Mouse (Mus musculus): ENCODE results near the gene Strn. TPM values are rescaled to one million over a fixed set of nuclear protein-coding genes. Genes with fewer than 3 reads are reported as not detected.

The Strn gene
- polyA plus RNA-seq, 1 experiment from 2014 or later, result 5.4 TPM

DNA sequence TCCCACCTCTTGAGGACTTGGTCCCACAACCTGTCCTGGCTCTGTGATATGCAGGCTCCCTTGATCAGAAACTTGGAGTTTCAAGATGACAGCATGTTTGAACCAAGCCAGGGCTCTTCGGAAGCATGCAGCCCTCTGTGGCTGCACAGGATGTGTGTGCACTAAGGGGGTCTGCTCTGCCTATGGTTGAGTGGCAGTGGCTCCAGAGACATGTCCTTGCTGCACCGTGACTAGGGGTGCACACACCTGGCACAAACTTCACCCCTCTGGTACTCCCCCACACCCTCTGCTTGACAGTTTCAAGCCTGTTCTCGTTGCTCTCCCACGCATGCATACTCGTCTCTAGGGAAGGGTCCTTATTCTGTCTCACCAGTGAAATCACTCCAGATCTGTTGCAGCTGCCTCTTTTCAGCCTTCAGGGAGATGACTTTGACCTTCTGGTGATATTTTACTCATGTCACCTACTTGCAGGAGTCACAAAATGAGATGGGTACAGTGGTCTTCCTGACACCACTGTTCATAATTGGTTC lies 118.8 kb downstream of the Strn start:
- no peak for DNase-seq (ENCODE audit: low spot score)

GRCm38 (mm10) chr17:78615096-78615495 lies 121.9 kb downstream of the Strn start:
- DNase-seq (ENCODE audit: low spot score), result no peak

- DNase-seq (ENCODE audit: low spot score), result no peak
Measured at GRCm38 (mm10) chr17:78614481-78614880, 122.5 kb downstream of the Strn start.

GRCm38 (mm10) chr17:78611117-78611516 lies 125.9 kb downstream of the Strn start:
- DNase-seq (ENCODE audit: low spot score), result no peak

DNA sequence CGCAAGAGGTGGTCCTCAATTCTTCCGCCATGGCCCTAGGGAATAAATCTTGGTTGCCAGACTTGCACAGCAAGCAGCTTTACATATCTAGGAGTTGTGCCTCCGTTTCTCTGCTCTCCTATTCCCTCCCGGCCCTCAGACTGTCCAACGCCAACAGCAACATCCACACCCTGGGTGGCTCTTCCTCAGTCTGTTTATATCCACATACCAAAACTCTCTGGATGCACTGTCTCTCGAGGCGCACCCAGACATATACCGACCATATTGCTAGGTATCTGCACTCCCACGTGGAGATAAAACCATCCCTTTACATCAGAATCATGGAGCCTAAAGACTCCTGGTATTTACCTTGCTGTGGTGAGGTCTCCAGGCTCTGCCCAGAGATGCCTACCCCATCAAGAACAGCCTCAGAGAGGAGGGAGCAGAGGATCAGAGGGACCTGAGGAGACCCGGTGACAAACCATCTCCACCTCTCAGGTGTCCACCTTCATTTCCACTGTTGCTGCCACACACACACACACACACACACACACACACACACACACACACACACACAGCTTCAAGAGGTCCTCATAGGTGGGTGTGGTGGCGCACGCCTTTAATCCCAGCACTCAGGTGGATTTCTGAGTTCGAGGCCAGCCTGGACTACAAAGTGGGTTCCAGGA lies 127.7 kb downstream of the Strn start:
- DNase-seq (ENCODE audit: low spot score), result no peak

DNA sequence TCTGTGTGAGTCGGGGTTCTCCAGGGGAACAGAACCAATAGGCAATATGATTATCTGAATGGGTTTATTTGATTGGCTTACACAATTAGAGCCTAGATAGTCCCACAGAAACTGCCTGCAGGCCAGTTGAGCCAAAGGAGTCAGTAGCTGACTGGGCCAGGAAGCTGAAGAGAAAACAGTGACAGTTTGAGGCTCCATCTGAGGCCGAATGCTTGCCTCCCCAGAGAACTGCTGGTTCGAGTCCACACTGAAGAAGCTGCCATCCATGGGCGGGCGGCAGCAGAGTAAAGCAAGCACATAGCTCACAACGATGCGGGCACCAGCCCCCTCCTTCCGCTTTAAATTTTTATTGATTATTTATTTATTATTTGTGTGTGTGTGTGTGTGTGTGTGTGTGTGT lies 128.3 kb downstream of the Strn start:
- no peak for DNase-seq (ENCODE audit: low spot score)

DNA sequence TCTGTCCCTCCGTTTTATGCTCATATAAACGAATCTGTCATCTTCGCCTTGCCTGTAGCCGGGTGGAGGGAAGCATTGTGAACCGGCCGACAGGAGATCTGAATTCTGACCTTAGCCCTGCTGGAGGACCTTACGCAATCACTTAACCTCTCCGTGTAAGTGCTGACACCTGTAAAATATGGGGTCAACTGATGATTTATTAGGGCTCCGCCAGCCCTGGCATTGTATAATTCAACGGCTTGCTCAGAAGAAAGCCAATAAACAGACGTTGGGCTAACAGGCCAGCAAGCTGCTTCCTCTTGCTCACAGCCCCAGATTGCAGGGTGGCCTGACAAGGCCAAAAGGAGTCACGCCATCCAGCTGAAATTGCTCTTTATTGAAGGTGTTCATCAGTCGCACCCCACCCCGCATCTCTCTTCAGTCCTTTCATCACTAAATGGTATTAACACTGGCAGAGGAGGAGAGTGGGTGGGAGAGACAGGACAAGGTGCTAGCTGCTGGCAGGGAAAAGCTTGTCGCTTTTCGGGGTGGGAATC lies 128.8 kb downstream of the Strn start:
- DNase-seq (ENCODE audit: low spot score), result no peak

DNA sequence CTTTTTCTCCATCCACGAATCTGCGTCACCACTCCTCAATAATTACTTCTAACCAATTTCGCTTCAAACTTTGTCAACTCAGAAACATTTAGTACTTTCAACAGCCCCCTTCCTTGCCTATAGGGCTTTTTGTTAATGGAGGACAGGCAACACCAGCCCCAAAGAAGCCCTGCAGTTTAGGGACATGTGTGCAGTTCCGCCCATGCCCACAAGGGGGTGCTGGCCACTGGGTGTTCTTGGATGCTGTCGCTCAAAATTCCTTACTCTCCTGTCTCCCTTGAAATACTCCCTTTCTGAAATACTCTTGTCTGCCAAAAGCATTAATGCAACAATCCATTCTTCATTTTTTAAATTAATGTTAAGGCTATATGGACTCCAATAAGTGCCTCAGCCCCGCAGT lies 132.6 kb downstream of the Strn start:
- DNase-seq (ENCODE audit: low spot score), result peak; percentile 46

DNA sequence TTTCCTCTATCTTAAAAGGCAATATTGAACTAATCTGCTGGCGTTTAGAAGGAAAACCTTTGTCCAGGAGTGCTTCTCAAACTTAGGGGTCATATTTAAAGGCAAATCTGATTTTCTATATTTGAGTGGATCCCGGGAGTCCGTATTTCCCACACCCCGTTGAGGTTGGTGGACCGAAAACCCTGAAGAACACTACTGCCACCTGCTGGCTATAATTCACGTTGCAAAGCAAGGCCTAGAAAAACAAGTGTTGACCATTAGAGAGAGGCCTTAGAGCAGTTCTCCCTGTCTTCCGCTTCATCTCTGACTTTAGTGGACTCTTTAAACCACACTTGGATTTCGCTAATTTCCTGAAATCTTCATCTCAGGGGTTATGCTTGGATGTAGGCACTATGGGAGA lies 133.1 kb downstream of the Strn start:
- DNase-seq (ENCODE audit: low spot score), result peak; percentile 56

- DNase-seq (ENCODE audit: low spot score), result no peak
Measured at GRCm38 (mm10) chr17:78602316-78602715, 134.7 kb downstream of the Strn start.

GRCm38 (mm10) chr17:78601601-78602000 lies 135.4 kb downstream of the Strn start:
- DNase-seq (ENCODE audit: low spot score), result no peak

DNA sequence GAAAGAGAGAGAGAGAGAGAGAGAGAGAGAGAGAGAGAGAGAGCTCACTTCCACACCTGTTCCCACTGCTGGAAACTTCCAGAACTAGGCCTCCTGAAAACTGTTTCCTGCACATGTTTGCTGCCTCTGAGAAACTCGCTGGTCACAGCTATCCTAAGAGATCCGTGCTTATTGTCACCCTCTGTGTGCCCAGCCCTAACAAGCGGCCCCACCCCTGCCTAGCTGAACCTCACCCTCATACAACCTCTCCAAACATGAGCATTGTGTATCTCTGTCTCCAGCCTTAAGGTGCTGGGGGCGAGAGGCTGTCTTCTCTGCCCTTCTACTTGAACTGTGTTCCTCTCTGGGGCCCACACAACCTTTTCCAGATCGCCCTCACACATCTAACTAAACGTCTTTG lies 136.0 kb downstream of the Strn start:
- DNase-seq (ENCODE audit: low spot score), result no peak

Other genes starting within 250 kb of the Strn start
- 0.21 and 0.27 TPM in 2 replicates for gene Vit, start 229.1 kb downstream of the Strn start, polyA plus RNA-seq (2015; fragmentation: Nextera tagmentation; extraction: Ambion mirVana)
- gene Heatr5b, start 98.2 kb upstream of the Strn start, polyA plus RNA-seq (2015; fragmentation: Nextera tagmentation; extraction: Ambion mirVana), result 11.4 and 12.3 TPM in 2 replicates
- 60.0 and 70.2 TPM in 2 replicates for gene Gpatch11, start 98.4 kb upstream of the Strn start, polyA plus RNA-seq (2015; fragmentation: Nextera tagmentation; extraction: Ambion mirVana)
- gene Eif2ak2, start 145.4 kb upstream of the Strn start, polyA plus RNA-seq (2015; fragmentation: Nextera tagmentation; extraction: Ambion mirVana), result 10.4 and 15.4 TPM in 2 replicates
- gene Sult6b1, start 169.8 kb upstream of the Strn start, polyA plus RNA-seq (2015; fragmentation: Nextera tagmentation; extraction: Ambion mirVana), result 0.08 and 0.17 TPM in 2 replicates
- gene Cebpzos, start 179.3 kb upstream of the Strn start, polyA plus RNA-seq (2015; fragmentation: Nextera tagmentation; extraction: Ambion mirVana), result 76.0 and 79.3 TPM in 2 replicates
- 86.9 and 103 TPM in 2 replicates for gene Cebpz, start 199.9 kb upstream of the Strn start, polyA plus RNA-seq (2015; fragmentation: Nextera tagmentation; extraction: Ambion mirVana)
- 45.1 and 55.0 TPM in 2 replicates for gene Ndufaf7, start 199.9 kb upstream of the Strn start, polyA plus RNA-seq (2015; fragmentation: Nextera tagmentation; extraction: Ambion mirVana)